Mouse (Mus musculus) embryonic facial prominence, embryonic 11.5 days (tissue): Measurements from ENCODE around the gene Gtpbp1. TPM values are rescaled to one million over a fixed set of nuclear protein-coding genes. Genes with fewer than 3 reads are reported as not detected.

Experiments used
- ATAC-seq: fragments of 200-750 bp; cut with Nextera tagmentation; replicated peaks from 2 replicates; pipeline ENCODE4 v1.8.0; 2017; ENCODE audit warnings: low read depth; ENCODE audit not compliant: insufficient number of reproducible peaks, low FRiP score, low TSS enrichment
- DNase-seq: peaks from one replicate; pipeline ENCODE4 v3.0.0-alpha.2; 2015; ENCODE audit warnings: low spot score
- H3K27ac ChIP-seq: fragments of 300-500 bp; sonication (generic); replicated peaks from 2 replicates; pipeline ENCODE4 v1.5.1; 2014; ENCODE audit warnings: mild to moderate bottlenecking, low read depth, low read length, control low read depth
- H3K27me3 ChIP-seq: fragments of 300-500 bp; sonication (generic); 2 replicates; pipeline ENCODE4 v1.6.1; 2014; ENCODE audit warnings: mild to moderate bottlenecking, low read length, moderate library complexity, mixed read lengths; ENCODE audit not compliant: control insufficient read depth, insufficient read depth
- H3K36me3 ChIP-seq: fragments of 300-500 bp; sonication (generic); replicated peaks from 2 replicates; pipeline ENCODE4 v1.6.1; 2014; ENCODE audit warnings: low read depth, mild to moderate bottlenecking, low read length, moderate library complexity, mixed read lengths; ENCODE audit not compliant: control insufficient read depth, insufficient read depth
- H3K4me1 ChIP-seq: fragments of 300-500 bp; sonication (generic); 2 replicates; pipeline ENCODE4 v1.6.1; 2014; ENCODE audit warnings: low read length, mixed read lengths; ENCODE audit not compliant: control insufficient read depth, insufficient read depth
- H3K4me2 ChIP-seq: fragments of 300-500 bp; sonication (generic); 2 replicates; pipeline ENCODE4 v1.6.1; 2014; ENCODE audit warnings: low read depth, mild to moderate bottlenecking, control low read depth, low read length, moderate library complexity
- H3K4me3 ChIP-seq: fragments of 300-500 bp; sonication (generic); 2 replicates; pipeline ENCODE4 v1.5.1; 2014; ENCODE audit warnings: low read depth, low read length, control low read depth
- H3K9ac ChIP-seq: fragments of 300-500 bp; sonication (generic); replicated peaks from 2 replicates; pipeline ENCODE4 v1.6.1; 2014; ENCODE audit warnings: mild to moderate bottlenecking, control low read depth, low read length
- H3K9me3 ChIP-seq: fragments of 300-500 bp; sonication (generic); replicated peaks from 2 replicates; pipeline ENCODE4 v1.6.1; 2016; ENCODE audit warnings: mild to moderate bottlenecking, low read length, inconsistent platforms, mixed read lengths; ENCODE audit not compliant: control insufficient read depth
- WGBS: fragments of 180-500 bp; shearing (Covaris S2); extraction: QIAGEN DNeasy Blood & Tissue Kit; methylation state at CpG from one replicate; pipeline ENCODE4 v1.1.7; 2014; 5-methylcytosine and 5-hydroxymethylcytosine counted together
- polyA plus RNA-seq: library from polyadenylated mRNA; unstranded; fragments of >200 nt; fragmentation: Nextera tagmentation; extraction: Ambion mirVana; gene quantifications from 2 replicates; pipeline ENCODE4 v1.2.1, GENCODE M21; 2014

The Gtpbp1 gene
- polyA plus RNA-seq, 1 experiment from 2014 or later, result 29.2 TPM

DNA sequence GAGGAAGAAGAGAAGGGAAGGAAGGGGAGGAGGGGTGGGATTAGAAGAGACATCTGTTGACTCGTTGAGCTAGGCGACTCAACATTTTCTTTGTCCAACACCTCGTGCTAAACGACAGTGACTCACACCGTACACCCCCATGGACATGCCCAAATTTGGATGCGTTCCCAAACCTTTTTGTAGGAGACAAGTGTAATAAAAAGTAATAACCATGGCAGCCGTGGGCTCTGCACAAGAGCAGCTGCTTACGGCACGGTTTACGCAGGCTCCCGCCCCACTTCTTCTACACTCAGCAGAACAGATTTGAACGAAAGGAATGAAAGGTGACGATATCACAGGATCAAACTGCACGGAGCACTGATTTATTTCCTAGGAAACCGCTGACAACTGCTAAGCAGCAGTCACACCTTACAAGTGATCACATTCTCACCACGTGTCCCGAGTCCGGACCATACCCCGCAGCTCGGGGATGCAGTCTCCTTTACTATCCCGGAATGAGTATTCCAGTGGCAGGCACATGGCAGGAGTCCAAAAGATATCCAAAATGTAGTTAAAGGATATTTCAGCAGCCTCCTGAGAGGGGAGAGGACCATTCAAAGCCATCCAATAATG lies 80.1 kb downstream of the Gtpbp1 start:
- Histone ChIP-seq H3K36me3 (no peaks in the 10 kb centered on the region), H3K27ac (no peak overlapping the region), H3K4me3 (no peak overlapping the region), H3K4me1 (no peaks in the 10 kb centered on the region), H3K9ac (no peak overlapping the region), H3K27me3 (no peaks in the 10 kb centered on the region), H3K4me2 (no peak overlapping the region), H3K9me3 (no peaks in the 10 kb centered on the region)
- ATAC-seq, result no peak
- no peak for DNase-seq
- WGBS, result 89% methylated on average over 21 of the region's 21 CpGs

Other genes starting within 250 kb of the Gtpbp1 start
- gene Csnk1e, start 235.3 kb upstream of the Gtpbp1 start, polyA plus RNA-seq, result 108 and 109 TPM in 2 replicates
- 0.25 TPM in 1 of 2 replicates, not detected in the other for gene Kcnj4, start 185.6 kb upstream of the Gtpbp1 start, polyA plus RNA-seq
- 11.8 and 13.7 TPM in 2 replicates for gene Kdelr3, start 174.4 kb upstream of the Gtpbp1 start, polyA plus RNA-seq
- gene Ddx17, start 144.1 kb upstream of the Gtpbp1 start, polyA plus RNA-seq, result 77.4 and 79.2 TPM in 2 replicates
- 0.89 and 1.5 TPM in 2 replicates for gene Dmc1, start 85.7 kb upstream of the Gtpbp1 start, polyA plus RNA-seq
- 1.8 and 3.3 TPM in 2 replicates for gene Fam227a, start 31.9 kb upstream of the Gtpbp1 start, polyA plus RNA-seq
- gene Cby1, start 31.6 kb upstream of the Gtpbp1 start, polyA plus RNA-seq, result 64.3 and 66.2 TPM in 2 replicates
- gene Tomm22, start 20.0 kb upstream of the Gtpbp1 start, polyA plus RNA-seq, result 308 and 320 TPM in 2 replicates
- gene Josd1, start 2.9 kb upstream of the Gtpbp1 start, polyA plus RNA-seq, result 16.4 and 17.4 TPM in 2 replicates
- 3.1 and 4.4 TPM in 2 replicates for gene Sun2, start 51.7 kb downstream of the Gtpbp1 start, polyA plus RNA-seq
- 61.6 and 64.2 TPM in 2 replicates for gene Dnal4, start 87.0 kb downstream of the Gtpbp1 start, polyA plus RNA-seq
- 0.77 and 1.1 TPM in 2 replicates for gene Nptxr, start 113.9 kb downstream of the Gtpbp1 start, polyA plus RNA-seq
- gene Npcd, start 143.4 kb downstream of the Gtpbp1 start, polyA plus RNA-seq, result 0.56 TPM in 1 of 2 replicates, not detected in the other
- gene Cbx6, start 143.8 kb downstream of the Gtpbp1 start, polyA plus RNA-seq, result 8.3 and 12.1 TPM in 2 replicates
- 7.6 and 7.9 TPM in 2 replicates for gene Apobec3, start 200.8 kb downstream of the Gtpbp1 start, polyA plus RNA-seq